Mouse (Mus musculus) right cerebral cortex, adult 18-20 months (tissue): ENCODE data around the gene Dnah1.

Experiments used
- DNase-seq: peaks from one replicate; pipeline ENCODE4 v3.0.0; 2022; ENCODE audit warnings: mixed read lengths

Dnah1 gene

DNA sequence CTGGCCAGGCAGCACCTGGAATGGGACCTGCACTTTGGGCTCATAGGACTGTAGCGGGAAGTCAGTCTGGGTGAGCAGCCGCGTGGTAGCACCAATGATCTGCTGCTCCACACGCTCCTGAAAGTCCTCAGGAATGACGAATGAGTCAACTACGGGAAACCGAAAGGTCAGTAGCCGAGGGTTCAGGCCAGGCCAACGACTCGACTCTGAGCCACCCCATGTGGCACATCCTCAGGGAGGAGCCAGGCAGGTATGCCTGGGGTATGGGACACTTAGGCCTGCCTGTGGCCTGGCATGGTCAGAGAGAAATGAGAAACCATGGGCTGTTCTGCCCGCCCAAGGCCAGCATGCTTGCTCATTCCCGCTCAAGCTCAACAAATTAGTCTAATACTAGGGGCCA is 7.1 kb downstream of the Dnah1 start:
- no peak for DNase-seq

DNA sequence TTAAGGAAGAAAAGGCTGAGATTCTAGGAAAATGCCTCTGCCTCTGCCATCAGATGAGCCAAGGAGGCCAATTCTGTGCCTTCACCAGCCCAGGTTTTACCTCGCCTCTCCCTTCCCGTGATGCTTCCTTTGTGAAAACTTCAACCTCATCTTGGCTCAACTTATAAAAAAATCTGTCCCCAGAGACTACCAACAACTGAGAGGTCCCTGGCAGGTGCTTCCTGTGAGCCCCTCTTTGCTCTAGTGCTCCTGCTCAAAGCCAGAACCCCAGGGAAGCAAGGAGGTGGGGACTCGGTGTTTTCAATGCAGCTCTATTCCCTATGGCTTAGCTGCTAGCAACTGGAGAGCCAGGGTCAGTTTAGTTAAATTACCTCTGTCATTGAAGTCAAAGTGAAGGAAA is 10.5 kb downstream of the Dnah1 start:
- no peak for DNase-seq

DNA sequence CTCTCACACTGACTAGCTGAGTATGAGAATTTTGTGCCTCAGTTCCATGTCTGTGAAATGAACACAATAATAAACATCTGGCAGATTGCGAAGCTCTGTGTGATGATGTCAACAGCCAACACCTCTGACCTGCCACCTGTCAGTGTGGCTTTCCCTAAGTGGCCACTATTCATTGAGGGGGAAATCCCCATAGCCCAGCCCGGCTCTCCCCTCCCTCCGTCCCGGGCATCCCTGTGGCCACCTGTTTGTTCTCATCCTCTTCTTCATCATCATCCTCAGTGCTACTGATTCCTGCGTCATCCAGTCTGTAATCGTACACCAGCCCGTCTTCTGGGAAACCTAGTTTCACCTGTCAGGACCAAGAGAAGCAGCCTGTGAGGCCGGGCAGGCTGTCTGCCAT is 38.0 kb downstream of the Dnah1 start:
- no peak for DNase-seq

DNA sequence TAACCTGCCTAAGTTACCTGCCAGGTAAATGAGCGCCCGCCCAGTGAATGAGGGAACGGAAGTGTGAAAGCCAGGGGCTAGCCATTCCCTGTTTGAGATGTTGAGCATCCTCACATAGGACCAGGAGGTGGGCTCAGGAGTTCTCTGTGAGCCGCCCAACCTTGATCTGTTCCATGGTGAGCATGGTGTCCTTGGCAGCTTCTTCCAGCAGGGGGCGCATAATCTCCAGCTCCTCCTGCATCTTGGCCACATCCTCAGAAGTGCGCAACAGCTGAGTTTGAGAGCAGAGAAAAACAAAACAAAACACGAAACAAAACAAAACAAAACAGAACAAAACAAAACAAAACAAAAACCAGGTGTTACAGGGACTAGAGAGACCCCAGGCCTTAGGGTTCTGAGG is 51.5 kb downstream of the Dnah1 start:
- DNase-seq = peak; percentile 76

GRCm38 (mm10) chr14:31271121-31271520 is 52.6 kb downstream of the Dnah1 start:
- no peak for DNase-seq

GRCm38 (mm10) chr14:31269456-31270100 is 54.1 kb downstream of the Dnah1 start:
- DNase-seq = peak; percentile 40

DNA sequence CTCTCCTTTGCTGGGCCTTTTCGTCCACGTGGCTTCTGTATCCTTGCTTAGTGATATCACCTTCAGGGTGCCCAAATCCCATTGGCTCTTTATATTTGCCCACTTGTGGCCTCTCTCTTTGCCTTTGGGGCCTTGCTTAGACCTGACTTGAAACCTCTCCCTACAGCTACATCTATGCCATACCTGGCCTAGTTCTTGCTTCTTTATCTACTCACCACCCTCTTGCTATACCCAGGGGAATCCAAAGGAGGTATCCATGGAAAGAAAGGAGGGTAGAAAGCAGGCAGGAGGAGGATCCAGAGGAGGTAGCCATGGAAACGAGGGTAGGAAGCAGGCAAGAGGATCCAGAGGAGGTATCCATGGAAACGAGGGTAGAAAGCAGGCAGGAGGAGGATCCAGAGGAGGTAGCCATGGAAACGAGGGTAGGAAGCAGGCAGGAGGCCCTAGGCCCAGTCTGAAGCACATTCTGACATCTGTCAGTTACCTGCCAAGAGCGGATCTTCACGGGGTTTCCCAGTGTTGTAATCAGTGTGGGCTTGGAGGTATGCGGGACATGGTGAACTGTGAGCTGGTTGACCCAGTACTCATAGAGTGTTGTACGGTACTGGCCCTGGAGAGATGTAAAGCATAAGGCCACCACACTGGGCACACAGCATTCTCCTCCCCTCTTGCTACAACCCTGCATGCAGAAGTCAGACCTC is 55.2 kb downstream of the Dnah1 start:
- peak; percentile 78 for DNase-seq

DNA sequence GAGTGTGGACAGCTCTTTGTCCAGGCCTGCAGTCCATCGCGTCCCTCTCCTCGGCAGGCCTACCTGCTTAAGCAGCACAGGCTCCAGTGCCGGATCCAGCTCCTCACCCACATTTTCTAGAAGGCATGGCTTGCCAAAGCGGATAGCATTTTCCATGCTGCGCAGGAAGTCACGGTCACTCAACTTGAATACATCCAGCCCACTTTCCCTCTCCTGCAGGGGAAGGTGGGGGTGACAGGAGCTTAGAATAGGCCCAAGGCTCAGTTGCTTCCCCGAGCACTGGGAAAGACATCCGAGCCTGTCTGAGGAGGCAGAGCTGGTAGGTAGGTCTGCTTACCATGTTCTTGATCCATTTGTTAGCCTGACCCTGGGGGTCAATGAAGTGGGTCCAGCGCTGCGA is 56.0 kb downstream of the Dnah1 start:
- peak; percentile 44 for DNase-seq

GRCm38 (mm10) chr14:31260932-31261331 is 62.8 kb downstream of the Dnah1 start:
- no peak for DNase-seq

DNA sequence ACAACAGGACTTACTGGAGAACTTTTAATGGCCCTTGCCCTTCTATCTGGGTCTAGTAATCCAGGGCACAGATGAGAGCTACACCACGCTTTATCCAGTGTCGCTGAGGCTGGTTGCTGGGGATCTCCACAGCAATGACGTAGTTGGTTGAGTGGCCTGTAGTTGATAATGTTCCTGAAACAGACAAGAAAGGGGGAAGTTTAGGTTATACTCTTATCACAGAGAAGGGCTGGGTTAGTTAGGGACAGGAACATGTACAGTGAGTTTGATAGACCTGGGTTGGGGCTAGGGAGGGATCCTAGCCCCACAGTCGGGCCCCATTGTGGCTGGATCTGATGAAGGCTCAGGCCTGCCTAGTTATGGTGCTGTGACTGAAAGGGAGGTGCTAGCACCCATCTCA is 63.3 kb downstream of the Dnah1 start:
- DNase-seq = no peak

- DNase-seq = no peak
These were observed 65.1 kb downstream of the Dnah1 start for GRCm38 (mm10) chr14:31258476-31259050.

GRCm38 (mm10) chr14:31252091-31252490 is 71.6 kb downstream of the Dnah1 start:
- no peak for DNase-seq

DNA sequence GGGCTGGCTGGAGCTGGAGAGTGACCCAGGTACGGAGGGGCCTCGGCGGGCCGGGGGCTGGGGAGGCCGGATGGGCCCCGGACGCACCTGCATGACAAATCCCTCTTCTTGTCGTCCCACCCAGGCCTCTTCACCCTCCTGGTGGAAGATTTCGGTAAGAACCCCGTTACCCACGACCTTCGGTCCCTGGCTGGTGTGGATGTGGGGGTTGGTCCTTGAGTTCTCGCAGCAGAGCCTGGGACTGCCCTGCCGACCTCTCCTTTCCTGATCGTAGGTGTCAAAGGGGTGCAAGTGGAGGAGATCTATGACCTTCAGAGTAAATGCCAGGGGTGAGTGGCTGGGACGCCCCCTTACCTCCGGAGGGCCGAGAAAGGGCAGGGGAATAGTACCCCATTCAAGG is 72.1 kb downstream of the Dnah1 start:
- no peak for DNase-seq

- DNase-seq = peak; percentile 96
These were observed 72.6 kb downstream of the Dnah1 start, which contains the start of the genes Phf7 and Bap1 for GRCm38 (mm10) chr14:31251084-31251604. TSS of gene Phf7 (minus strand) at chr14:31251317. TSS of gene Bap1 (plus strand) at chr14:31251450.

DNA sequence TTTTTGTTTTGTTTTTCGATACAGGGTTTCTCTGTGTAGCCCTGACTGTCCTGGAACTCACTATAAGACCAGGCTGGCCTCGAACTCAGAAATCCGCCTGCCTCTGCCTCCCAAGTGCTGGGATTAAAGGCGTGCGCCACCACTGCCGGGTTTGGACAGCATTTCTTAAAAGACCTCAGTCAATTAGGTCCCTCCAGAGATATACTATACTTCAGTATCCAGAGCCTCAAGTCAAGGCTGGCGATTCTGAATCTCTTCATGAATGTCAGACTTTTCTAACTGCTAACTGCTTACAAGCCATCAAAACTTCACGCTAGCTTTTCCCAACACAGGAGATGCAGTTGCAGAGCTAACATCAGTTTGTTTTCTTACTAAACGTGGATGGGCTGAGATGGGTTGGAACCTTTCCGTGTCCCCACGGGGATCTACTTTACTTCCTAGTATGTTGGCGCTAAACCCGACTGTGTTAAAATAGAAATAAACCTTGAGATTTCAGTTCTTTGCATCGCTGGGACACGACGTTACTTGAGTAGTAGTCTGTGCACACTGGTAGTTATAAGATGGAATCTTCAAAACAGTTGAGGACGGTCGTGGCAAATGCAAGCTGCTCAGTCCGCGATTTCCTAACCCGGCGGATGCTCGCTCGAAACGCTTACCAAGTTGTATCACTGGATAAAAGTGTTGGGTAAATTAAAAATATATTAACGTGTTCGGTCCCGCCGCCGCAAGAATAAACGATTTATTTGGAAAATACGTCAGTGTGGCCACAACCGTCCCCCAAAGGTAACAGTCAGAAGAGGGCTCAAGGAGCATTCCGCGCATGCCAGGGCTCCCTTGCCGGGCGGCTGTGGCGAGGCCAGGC is 73.2 kb downstream of the Dnah1 start:
- no peak for DNase-seq

DNA sequence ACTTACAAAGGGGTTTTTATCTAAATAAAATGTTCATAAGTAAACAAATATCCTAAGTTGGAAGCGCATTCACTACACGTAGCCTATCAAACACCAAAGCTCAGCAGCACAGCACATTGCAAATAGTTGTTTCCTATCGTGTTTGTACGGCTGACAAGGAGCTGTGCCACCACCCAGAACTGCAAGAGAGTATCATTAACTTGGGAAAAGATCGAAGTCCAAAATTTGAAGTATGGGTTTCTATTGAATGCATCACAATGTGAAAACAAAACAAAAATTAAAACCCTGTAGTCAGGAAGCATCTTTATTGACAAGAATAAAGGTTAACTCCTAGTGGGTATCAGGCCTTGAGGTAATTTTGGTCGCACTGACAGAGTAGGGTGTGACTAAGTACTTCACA is 75.3 kb downstream of the Dnah1 start:
- no peak for DNase-seq

- no peak for DNase-seq
These were observed 77.8 kb downstream of the Dnah1 start for GRCm38 (mm10) chr14:31245946-31246345.

- DNase-seq = no peak
These were observed 78.9 kb downstream of the Dnah1 start for GRCm38 (mm10) chr14:31244777-31245176.

DNA sequence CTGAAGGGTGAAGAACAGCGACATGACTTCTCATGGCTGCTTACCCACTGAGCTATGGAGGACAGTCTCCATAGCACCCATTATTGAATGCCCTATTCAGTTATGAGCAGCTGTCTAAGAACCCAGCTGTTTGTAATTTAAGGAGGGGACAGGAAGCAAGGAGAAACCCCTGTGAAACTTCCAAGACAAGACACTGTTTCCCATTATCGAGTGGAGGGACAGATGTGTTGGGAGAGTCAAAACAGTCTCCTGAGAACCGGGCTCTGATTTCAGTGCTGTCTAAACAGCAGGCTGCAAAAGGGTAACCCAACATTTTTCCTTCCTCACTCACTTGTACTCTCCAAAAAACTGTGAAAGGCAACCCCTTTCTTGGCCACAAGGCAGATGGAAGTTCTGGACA is 83.2 kb downstream of the Dnah1 start:
- no peak for DNase-seq

DNA sequence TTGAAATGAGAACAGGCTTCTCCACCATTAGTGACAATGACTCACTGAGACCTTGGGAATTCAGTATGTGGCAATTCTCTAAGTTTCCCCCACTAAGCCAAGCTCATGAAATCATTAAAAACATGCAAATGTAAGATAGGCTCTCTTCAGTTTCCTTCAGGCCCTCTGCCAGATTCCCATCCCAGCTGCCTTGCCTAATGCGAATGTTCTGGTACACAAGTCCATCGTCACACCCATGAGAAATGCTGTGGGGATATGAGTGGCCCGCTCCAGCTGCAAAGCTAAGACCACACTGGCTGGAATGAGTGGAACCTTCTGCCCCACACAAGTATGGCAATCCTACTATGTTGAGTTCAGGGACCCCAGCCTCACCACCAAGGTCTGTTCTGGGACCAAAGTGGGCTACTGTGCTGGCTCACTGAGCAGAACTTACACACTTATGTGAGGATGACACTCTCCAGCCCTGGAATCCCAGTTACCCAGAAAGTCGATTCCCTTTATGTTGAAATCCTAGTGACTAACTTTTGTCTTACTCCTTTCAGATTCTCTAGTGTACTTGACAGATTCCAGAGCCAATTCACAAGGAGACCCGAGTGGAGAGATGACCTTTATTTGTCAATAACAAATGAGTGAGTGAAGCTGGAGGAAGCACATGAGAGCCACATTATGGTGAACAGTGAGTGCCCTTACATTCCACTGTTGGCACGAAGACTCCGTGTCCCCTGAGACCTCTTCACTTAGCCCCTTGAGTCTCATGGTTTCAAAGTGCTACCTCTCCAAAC is 86.4 kb downstream of the Dnah1 start:
- DNase-seq = no peak

DNA sequence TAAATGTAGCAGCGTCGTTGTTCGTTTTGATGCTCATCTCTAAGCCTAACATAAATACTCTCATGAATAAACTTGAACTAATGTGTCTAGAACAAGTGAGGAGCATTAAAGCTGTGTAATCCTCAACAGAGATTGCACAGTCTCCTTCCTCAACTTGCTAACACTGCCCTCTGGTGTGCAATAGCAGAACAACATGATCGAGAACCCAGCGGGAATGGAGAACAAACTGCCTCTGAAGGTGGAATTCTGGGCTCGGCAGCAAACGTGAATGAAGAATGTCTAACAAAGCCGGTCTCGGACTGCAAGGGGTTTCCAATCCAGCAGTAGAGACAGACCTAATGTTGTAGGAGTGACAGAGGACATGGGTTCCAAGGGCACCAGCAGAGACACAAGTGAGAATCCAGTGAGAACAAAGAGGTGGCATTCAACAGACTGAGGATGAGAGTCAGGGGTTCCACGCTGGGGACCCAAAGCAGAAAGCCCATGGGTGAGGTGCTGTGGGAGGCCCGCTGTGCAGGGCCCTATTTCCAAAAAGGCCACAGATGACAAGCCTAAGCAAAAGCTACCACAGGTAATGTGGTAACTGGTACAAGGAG is 89.6 kb downstream of the Dnah1 start:
- DNase-seq = peak; percentile 80
